Mouse (Mus musculus) stomach, adult 2 months (tissue): ENCODE results near the gene Cpe. TPM values are rescaled to one million over a fixed set of nuclear protein-coding genes. Genes with fewer than 3 reads are reported as not detected.

Source experiments
- polyA plus RNA-seq: library from polyadenylated mRNA; depleted of rRNA; stranded (reverse); fragments of >200 nt; gene quantifications from 2 replicates; pipeline ENCODE4 v1.2.3, GENCODE M21; 2012; rRNA removed

Gene Cpe
- polyA plus RNA-seq = 32.9 and 74.3 TPM in 2 replicates

DNA sequence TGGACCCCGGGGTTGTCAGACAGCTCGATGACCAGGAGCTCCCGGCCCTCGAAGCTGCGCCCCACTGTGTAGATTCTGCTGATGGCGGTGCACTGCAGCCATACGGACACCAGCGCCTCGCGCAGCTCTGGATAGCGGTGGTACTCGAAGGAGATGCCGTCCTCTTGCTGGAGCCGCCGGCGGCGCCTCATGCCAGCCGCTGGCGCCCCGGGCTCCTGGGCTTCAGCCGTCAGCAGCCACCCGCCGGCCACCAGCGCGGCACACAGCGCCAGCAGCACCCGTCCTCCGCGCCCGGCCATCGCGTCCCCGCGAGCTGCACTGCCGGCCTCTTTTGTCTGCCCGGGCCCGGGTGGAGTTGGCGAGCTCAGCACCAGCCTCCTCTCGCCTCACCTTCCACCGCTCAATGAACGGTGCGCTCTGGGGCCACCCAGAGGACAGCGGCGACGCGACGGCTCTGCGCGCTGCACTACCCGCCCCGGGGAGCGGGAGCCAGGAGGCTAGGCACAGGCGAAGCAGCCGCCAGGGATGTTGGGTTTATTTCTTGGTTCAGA lies at the start of gene Cpe:
Gene Cpe (minus strand): TSS at position 404 of the 551 bp plus-strand sequence.

DNA sequence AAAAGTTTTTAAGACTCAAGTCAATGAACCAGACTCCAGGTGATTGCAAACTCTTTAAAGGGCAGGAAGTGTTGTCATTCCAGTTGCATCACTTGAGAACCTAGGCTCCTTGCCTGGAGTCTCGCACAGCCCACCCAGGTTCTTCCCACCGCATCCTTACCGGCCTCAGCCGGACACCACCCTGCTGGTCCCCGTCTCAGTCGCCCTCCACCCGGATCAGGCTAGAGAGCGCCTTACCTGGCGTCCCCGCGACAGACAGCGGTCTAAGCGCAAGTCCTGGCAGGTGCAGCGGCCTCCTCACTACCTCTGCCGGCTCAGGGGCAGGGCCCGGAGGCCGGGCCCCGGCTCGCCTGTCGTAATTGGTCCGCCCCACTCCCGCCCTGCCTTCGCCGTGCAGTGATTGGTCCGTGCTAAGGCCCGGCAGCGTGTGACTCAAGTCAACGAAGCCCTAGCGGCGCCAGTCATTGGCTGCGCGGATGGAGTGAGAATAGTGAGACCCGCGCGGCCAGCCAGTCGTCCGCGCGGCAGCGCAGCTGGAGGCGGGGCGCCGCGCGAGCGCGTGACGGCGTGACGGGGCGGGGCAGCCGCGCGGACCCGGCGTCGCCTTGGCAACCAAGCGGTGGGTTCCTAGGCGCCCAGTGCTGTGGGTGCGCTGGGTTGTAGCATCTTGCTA lies 40.6 kb upstream of the Cpe start, which contains the start of gene Msmo1:
Gene Msmo1 (minus strand): TSS at position 522 of the 673 bp plus-strand sequence.

Other genes starting within 250 kb of the Cpe start
- gene Msmo1, start 40.7 kb upstream of the Cpe start, polyA plus RNA-seq = 5.2 and 7.4 TPM in 2 replicates
- gene Klhl2, start 157.0 kb upstream of the Cpe start, polyA plus RNA-seq = 3.1 and 3.4 TPM in 2 replicates